Mouse (Mus musculus) layer of hippocampus, adult 8-10 months (tissue): ENCODE data around the gene Hnrnpa2b1. TPM values are rescaled to one million over a fixed set of nuclear protein-coding genes. Genes with fewer than 3 reads are reported as not detected.

Experiments
- DNase-seq, 2 experiments: peaks; one replicate each; pipeline ENCODE4 v3.0.0; 2022; ENCODE audit warnings: low spot score in 2 of 2
- total RNA-seq, 4 experiments: library from RNA; stranded (reverse); gene quantifications; 2 replicates each; pipeline ENCODE4 v1.2.4; 2022

Gene Hnrnpa2b1
- total RNA-seq, 4 experiments from 2014 or later = 429 to 500 (median 469) TPM

DNA sequence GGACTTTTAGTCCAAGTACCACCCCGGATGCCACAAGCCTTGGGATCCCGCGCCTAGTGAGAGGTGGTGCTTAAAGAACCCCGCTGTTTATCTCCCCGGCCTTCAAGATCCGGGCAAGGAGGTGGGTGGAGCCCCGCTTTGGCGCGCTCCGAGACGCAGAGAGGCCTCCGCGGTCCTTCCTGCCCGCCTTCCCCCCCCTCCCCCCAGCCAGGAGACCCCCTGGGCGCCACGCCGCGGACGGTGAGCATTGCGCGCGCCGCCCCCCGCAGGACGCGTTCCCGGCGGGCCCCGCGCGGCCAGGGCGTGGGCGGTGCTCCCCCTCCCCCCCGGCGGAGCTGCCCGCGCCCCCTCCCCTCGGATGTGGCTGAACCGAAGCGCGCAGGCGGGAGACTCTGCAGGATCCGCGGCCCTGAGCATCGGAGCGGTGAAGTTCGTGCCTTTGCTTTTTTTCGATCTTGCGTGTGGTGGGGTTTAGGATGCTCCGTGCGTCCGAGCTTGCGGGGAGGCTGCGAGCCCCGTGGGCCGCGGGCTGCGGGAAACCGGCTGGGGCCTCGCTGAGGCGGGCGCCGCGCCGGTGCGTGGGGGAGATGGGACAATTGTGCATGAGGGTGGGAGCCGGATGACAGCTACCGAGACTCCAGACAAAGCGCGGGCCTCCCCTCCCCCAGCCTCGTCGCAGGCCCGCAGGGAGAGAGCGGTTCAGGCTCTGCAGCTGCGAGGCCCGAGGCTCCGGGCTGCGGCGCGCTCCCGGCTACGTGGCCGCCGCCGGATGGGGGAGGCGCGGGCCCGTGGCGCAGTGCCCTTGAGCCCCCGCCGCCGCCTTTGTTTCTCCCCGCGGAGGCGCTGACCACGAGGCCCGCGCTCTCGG lies 851 bp upstream of the Hnrnpa2b1 start, which contains the start of gene Cbx3:
TSS of gene Cbx3 (plus strand) at position 50 of the 868 bp plus-strand sequence.
- DNase-seq = peak; percentile 73 to 78

- DNase-seq = peak; percentile 44 to 71
Measured at GRCm38 (mm10) chr6:51468891-51469561, 668 bp downstream of the Hnrnpa2b1 start.

DNA sequence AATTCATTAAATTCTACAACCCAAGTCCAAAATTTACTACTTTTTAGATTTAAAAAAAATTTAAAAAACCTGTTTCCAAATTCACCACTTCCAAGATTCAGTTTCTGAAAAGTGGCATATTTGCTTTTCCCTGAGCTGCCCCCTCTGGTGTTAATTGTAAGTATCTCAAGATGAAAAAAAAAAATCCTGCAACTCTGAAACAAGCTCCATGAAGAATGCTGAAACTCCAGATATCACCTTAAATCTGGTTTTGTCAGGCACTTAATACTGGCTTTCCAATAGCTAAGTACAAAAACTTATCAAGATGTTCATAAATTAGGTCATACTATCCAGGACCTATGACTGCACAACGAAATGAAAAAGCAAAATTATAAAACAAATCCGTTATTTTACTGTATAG lies 2.0 kb downstream of the Hnrnpa2b1 start:
- no peak for DNase-seq

DNA sequence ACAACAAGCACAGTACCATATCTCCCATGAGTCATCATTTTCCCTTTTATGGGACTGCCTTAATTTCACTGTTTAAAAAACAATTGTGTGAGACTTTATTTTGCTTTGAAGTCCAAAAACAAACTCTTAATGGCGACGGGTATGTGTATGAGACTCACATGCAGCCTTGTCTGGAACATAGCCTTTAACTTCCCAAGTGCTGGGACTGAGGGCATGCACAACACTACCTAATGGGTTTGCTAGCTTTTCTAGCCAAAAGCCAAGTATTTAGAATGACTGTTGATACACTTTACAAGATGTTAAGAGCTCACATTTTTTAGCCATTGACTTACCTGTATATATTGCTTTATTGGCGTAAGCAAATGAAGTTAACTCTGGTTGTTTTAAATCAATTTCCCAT lies 9.3 kb downstream of the Hnrnpa2b1 start:
- no peak for DNase-seq

DNA sequence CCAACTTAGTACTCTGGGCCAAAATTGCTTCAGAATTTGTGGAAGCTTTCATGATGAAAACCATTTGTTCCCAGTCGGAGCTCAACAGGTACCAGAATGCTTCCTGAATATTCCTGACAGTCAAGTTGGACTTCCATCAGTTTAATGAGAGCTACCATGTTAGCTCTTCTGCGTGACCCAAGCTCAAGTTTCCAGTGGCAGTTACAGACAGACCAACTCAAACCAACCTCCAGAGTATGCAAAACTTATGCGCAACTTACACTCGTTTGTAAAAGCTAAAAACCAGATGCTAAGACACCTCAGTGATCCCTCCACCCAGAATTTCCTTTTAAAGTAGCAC lies 9.7 kb downstream of the Hnrnpa2b1 start:
- no peak for DNase-seq

- DNase-seq = no peak
Measured at GRCm38 (mm10) chr6:51459313-51460020, 10.2 kb downstream of the Hnrnpa2b1 start.

- DNase-seq = no peak
Measured at GRCm38 (mm10) chr6:51458925-51459312, 10.8 kb downstream of the Hnrnpa2b1 start.

DNA sequence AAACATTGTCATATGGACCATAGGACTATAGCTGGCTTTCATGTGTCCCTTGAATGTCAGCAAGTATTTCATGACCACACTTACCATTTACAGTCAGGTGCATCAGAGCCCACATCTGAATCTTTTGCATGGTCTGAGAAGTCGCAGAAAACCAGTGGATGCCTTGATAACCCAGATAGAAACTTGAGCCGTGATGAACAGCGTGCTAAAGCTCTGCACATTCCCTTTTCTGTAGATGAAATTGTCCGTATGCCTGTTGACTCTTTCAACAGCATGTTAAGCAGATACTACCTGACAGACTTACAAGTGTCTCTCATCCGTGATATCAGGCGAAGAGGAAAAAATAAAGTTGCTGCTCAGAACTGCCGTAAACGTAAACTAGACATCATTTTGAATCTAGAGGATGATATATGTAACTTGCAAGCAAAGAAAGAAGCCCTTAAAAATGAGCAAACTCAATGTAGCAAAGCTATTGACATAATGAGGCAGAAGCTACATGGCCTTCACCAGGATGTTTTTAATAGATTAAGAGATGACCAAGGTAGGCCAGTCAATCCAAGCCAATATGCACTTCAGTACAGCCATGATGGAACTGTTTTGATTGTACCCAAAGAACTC lies 11.8 kb downstream of the Hnrnpa2b1 start:
- DNase-seq = no peak

DNA sequence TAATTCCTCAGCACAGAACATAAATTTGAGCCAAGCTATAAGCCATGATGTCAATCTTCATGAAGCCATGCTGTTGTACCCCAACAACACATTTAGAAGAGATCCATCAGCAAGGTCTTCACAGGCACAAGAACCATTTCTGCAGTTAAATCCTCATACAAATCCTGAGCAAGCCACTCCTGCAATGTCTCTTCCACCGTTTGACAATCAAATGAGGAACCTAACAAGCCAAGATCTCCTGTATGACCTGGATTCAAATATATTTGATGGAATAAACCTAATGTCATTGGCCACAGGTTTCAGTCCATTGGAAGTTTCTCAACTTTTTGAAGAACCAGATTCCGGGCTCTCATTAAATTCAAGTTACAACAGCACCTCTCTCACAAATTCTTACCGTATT lies 12.4 kb downstream of the Hnrnpa2b1 start:
- DNase-seq = no peak

- DNase-seq = no peak
Measured at GRCm38 (mm10) chr6:51456198-51456597, 13.5 kb downstream of the Hnrnpa2b1 start.

- DNase-seq = no peak
Measured at GRCm38 (mm10) chr6:51454949-51455348, 14.7 kb downstream of the Hnrnpa2b1 start.

DNA sequence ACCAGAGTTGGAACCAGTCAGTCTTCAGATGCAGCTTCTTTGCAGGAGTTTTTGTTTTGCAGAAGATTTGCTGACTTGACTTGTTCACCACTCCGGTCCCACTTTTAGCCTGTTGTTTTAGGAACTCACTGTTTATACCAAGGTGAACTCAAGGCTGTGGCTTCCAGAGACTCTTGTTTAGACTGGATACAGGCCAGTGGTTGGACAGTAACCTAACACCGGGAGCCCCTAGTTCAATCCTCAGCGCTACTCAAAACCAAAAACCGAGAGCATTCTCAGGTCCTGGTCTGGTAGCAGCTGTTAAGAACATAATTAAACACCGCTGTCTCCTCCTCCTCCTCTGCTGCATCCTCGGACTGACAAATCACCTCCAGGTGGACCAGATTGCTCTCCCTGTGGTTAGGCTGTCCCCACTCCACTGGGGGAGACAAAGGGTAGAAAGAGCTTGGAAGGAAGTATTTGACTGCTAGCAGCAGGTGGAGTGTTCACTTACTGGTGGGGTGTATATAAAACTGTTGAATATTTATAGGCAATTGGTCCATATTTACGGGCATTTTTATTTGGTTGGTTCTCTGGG lies 16.7 kb downstream of the Hnrnpa2b1 start:
- DNase-seq = no peak

DNA sequence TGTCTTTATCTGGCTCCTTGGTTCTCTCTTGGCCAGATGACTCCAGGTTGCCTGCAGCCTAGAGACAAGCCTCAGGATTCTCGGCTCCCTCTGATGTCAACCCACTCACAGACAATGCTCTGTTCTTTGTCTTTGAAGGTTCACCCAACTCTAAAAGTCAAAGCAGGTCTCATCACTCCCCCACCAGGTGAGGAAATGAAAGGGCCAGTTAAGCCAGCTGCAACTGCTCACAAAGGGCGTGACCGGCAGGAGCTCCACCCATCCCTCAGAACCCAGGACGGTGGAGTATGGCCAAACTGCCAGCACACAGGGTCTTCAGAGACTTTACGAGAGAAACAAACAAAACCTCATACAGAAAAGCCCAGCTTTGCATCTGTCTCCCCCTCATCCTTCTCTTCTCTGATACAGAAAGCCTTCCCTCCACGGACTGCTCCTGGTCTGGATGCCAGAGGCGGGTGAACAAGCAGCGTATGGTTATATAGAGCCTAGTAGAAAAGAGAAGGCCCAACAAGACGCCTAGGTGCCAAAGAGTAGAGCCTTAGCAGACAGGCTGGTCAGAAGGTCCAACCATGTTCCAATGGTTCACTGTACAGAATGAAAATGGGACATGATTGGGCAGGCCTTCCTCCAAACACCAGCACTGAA lies 27.4 kb downstream of the Hnrnpa2b1 start:
- no peak for DNase-seq

DNA sequence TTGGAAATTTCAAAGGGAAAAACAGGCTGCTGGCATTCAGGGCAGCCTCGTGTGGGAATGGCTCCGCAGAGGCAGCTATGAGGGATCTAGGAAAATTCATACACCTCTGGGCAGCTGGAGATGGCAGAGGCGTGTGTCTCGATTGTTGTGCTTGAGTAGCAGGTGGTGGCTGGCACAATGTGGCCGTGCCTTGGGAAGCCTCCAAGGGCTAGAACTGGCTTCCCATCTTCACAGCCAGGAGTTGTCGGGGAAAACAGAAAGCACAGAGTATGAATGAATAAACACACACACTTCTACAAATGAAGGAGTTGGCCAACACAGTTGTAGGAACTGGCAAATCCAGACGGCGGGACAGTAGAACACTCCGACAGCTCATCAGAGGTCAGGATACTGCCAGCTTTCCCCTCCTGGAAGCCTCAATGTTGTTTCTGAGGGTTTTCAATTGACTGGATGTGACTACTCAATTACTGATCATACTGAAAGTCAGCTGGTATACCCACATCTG lies 30.8 kb downstream of the Hnrnpa2b1 start:
- no peak for DNase-seq

DNA sequence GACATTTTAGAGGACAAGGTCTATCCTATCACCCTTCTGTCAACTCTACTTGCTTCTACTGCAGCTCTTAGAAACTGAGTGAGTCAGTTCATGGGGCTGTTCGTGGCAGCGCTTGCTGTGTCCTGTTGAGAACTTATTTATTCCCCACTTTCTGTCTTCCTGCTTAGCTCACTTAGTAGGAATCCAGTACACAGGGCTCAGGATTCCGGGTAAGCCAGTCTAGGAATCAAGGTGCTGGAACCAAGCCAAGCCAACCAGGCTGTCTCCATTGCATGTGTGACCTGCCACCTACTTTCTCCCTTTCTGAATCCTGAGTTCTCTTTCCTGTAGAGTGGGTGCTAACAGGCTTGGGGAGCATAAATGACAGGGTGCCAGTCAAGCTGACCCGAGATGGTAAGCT lies 32.0 kb downstream of the Hnrnpa2b1 start:
- DNase-seq = no peak

GRCm38 (mm10) chr6:51434270-51434669 lies 35.4 kb downstream of the Hnrnpa2b1 start:
- DNase-seq = no peak

DNA sequence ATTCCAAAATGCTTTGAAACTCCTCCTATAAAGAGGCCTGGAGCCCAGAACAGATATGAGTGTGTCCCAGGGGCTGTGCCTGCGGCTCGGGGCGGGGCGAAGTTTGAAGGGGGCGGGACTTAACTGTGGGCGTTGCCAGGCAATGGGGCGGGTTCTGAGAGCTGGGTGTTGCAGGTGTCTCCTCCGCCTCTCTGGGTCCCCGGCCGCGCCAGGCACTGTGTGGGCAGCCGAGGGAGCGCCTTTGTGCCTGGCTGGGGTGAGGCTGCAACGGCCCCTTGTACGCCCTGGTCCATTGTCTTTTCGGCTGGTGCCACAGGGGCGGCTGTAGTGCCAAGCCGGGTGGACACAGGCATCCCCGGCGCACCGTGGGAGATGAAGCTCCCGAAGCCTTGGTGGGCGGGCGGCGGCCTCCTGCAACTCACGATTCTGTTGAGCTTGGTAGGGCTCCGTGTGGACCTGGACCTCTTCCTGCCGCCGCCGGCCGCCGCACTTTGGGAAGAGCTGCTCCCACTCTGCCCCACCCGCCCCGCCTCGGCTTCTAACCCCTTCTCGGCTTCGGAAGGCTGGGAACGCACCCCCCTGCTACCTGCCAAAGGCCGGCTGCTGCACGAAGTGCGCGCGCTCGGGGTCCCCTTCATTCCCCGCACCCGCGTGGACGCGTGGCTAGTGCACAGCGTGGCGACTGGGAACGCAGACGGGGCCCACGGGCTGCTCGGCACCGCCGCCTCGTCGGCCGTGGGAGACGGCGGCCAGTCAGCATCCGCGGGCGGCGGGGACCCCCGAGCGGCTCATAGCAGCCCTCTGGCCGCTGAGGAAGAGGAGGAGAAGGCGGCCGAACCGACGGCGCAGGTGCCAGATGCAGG lies 36.9 kb downstream of the Hnrnpa2b1 start, which contains the start of gene Nfe2l3:
TSS of gene Nfe2l3 (plus strand) at position 136 of the 863 bp plus-strand sequence.
- DNase-seq = peak; percentile 46 to 53

GRCm38 (mm10) chr6:51424537-51424936 lies 45.2 kb downstream of the Hnrnpa2b1 start:
- no peak for DNase-seq

DNA sequence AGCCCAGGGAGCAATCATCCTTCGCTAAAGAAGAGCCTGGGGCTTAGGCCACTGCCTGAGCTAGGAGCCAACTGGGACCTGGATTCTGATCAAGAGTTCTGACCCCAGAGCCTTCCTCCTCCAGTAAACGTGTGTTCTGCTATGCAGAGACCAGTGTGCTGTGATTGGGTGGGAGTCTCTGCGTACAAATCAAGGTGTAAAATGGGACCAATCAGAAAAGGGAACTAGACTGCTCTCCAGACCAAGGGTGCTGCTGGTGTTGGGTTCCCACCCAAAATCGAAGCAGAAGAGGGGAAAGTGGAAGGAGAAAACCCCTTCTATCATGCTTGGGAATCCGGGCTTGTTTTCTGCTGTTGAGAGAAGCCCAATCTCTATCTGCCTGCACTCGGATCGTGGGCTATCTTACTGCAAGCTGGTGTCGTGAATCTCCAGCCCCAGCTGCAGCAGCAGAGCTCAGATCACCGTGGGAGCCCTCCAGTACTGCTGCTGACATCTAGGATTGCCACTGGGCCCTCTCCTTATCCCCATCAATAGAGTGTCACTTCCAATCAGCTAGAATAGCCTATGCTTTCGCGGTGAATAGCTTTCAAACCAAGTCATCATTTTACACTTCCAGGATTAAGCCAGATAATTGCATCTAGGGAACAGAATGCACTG lies 46.1 kb downstream of the Hnrnpa2b1 start:
- DNase-seq = no peak
